Mouse (Mus musculus): ENCODE measurements at regions not wholly inside any gene's neighbourhood (a gene's known extent, or its start where the extent isn't known, plus 50 kb on each side); places are given as distances from the start of the nearest gene placed in this dataset.

DNA sequence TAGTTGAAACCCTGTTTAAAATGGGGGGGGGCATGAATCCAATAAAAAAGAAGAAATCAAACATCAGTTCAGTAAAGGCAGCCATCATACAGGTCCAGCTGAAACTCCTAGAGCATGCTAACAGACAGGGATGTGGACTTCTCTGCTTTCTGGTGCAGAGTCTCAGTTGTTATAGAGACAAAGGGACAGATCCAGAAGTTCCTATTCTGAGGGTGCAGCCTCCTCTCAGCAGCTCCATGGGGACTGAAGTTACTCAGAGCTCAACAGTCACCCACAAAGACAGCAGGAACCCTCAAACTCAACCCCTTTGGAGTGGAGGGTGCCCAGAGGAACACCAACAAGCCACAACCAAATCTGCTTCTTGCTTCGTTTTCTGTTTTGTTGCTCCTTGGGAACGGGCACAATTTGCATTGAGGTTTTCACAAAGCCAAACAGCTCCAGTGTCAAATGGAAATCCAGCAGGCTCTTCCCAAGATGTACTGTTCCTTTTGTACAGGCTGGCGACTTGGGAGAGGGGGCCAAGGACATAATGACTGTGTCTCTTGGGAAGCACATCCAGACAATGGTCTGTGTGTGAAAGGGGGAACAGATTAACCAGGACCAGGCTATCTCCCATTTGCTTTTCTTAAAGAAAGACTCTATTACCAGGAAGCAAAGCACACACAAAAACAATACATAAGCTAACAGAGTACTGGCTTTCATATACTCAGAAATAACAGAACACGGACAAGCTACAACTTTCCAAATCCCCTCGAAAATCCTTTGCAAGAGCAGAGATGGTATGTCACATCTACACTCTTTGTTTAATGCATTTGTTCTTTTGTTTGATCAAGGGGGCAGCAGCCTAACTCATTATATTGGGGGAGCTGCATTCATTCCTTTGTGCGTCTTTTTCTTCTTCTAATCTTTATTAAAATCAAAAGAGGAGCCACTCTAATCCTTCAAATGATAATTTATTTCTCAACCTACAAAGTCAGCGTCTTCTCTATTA, 332.6 kb upstream of the Zfp462 start:
- peak; percentile 59 for DNase-seq

DNA sequence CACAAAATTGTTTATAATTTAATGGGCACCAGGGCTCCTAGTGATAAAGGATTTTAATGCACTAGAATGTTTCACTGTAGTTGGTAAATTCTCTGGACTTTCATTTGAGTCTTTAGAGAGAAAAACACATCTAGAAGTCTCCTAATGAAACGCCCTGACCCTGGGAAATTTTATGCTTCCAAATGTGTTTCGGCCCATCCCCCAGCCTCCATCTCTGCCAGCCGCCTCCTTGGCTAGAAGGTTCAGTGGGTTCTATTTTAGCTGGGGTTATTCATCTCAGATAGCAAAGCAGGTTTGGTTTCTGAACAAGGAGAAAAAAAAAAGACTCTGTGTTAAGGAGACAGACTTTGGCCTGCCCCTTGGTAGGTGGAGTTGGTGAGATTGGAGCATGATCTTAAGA, 331.8 kb upstream of the Zfp462 start:
- DNase-seq = peak; percentile 49

DNA sequence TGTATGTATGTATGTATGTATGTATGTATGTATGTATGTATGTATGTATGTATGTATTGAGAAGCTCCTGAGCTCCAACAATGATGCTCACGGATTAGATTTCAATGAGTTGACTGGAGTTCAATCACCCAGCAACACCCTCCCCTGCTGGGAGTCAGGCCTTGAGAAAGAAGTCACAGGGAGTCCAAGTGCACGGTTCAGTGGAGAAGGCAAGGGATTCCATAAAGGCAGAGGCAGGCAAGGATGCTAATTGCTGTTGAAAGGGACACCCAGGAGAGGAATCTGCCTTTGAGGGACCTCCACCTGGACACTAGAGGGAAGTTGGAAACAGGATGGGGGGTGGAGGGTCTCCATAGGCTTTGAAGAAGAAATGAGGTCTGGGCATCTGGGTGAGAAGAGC, 331.2 kb upstream of the Zfp462 start:
- DNase-seq = peak; percentile 23

DNA sequence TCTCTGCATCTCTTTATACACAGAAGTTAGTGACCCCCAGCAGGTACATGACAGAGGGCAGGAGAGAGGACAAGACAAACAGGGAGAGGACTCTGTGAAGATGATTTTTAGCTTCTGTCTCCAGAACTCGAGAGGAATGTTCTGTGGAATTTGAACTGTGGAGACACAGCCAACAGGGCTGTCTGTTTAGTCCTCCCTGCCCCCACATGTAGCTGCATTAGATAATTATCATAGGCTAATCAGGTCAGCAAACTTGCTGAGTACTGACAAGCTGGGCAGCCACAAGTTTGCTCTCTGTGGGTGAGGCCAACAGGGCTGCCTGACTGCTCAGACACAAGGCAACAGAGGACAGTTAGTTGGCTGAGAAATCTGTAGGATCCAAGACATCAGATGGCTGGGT, 329.0 kb upstream of the Zfp462 start:
- no peak for DNase-seq

DNA sequence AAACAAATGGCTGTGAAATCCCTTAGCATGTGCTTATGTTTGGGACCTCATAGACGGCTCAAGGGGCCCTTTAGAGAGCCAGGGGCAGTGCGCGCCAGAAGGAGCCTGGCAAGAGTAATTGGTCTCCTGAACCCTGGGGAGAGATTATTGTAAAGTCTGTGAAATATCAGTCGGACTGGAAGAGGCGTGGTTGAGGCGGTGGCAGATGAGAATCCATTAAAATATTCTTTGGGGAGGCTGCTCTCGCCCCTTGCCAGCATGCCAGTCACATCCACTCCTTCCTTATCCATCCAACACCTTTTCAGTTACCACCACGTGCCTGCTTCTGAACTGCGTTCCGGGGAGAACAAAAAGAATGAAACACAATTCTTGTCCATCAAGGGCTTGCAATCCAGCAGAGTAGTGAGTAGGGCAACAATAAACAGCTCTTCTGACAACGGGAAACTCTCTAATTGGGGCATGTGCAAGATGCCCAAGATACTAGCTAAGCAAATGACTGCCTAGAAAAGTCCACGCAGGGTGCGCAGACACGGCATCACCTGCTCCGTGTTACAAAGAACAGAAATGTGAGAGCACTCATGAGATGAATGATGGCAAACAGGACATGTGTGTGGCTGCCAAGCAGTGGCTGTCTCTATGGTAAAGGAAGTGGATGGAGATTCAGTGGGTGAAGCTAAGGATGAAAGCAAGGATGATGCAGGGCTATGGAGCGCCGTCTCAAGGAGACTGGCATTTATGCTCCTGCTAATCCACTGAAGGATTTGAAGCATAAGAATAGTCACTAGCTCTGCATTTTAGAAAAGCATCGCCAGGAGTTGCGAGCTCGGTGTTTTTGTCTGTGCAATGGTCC, 320.6 kb upstream of the Zfp462 start:
- no peak for DNase-seq

DNA sequence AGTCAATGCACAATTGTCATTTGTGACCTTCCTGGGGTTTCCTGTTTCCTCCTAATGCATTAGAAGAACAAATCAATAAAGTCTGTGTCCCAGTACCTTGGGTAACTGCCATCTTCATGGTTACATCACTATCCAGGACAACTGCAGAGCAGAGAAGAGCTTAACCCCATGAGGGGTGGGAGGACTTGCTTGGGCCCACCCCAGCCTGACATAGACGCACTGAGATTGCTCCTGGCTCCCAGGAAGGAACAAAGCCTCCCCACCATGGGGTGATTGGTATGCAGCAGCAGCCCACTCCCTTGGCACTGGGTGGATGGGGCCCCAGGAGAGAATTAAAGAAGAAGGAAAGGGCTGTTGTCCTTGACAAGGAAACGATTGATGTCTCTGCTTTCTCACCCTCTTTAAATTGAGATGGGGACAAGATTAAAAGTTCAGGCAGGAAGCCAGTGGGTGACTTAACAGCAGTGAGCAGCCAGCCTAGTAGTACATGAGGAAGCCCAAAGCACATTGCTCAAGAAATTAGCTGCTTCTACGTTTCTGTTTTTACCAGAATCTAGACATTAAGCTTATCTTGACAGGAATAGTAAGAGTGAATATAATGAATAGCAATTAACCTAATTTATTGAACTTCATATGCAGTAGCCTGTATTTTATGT, 307.7 kb upstream of the Zfp462 start:
- DNase-seq = no peak

DNA sequence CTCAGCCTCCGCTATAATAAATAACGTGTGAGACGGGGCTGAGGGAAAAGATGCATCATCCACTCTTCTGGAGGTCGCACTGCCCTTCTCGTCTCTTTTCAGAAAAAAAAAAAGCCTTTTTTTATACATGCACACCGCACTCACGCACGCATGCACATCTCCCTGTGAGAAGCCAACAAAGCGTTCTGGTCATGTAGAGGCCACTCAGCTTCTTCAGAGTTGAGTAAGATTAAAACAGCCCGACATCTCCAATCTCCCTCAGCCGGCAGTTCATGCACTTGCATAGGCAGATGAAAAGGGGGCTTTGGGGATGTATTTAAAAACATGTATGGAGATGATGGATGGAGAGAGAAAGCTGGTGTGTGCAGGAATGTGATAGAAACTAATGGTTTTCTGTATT, 298.8 kb upstream of the Zfp462 start:
- DNase-seq = no peak

DNA sequence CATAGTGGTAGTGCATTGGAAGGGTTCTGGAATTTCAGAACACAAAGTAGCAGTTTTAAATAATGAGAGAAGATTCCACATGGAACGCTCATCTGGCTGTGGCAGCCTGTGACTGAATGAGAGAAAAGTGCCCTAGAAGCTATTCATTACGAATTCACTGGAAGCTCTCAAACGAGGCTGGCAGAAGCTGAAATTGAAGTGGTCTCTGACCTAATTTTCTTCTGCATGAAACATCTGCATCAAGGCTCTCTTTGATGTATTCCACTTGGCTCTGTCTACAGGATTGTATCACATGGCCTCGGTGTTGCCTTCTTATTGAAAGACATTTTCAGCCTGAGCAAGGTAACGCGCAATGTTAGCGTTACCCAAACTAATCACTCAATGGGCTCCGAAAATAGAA, 298.4 kb upstream of the Zfp462 start:
- DNase-seq = no peak

DNA sequence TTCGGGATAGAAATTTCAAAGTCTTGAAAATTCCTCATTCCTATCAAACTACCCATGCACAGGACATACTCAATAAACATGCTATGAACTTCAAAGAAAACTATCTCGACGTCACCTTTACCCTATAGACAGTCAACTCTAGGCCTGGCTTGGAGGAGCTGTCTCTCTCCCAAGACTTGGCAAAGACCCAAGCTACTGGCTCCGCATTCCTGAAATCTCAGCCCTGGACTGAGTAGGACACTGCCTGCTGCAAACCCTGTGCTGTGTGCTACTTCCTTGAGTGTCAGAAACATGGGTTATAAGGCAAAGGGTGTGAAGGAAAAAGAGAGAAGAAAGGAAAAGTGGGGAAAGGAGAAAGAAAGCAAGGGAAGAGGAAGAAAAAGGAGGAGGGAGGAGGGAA, 296.6 kb upstream of the Zfp462 start:
- no peak for DNase-seq

DNA sequence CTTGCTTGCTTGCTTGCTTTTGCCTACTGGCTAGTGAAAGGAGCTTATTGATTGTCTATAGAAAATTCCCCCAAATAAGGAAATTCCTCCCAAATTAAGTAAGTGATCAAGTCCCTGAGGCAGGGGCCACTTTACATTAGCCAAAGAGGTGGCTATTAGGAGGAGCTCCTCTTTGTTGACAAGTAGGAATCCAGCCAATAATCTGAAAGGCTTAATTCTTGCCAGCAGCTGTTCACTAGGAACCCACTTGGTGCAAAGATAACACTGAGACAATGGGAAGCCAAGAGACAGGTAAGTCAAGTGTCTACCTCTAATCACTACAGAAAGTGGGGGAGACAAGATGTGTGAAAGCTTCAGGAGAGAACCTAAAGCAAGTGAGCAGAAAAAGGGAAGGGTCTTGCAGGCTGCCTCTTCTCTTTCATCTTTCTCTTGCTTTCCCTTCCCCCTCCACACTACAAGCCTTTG, 293.2 kb upstream of the Zfp462 start:
- DNase-seq = no peak

DNA sequence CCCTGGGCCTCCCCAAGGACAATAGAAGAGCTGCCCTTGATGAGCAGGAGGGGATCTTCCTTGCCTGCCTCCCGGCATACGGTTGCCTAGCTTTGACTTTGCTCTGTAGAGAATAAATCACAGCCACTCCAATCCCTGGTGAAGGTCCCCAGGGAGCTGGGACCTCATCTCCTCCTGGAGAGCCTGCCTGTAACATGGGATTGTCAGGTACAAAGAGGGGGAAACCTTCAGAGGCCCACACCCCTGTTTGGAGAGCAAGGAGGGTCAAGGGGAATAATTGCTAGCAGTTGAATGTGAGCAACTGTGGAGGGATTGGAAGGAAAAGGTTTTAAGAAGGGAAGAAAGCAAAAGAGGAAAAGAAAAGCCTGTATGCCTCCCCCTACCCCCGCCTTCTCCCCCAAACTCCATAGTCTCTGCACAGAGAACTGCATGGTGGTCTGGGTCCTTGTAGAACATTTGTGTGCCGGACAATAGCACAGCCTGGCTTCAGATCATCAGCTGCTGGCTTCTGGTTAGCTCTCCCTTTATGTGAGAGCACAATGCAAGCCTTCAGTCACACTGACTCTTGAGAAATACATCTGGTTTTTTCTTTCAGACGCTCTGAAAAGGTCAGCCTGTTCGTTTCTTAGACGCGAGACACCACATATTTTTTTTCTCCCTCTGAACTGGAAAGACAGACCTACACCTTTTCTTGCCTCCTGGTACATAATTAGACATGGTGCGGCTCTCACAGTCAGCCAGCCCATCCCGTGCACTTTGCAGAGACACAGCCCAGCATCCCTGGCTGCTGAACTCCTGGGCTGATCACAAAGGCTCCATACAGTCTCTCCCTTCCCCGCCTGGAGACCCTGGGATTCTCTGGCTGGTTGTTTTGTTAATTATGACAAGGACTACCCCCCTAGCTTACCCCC, 292.5 kb upstream of the Zfp462 start:
- DNase-seq = peak; percentile 81

DNA sequence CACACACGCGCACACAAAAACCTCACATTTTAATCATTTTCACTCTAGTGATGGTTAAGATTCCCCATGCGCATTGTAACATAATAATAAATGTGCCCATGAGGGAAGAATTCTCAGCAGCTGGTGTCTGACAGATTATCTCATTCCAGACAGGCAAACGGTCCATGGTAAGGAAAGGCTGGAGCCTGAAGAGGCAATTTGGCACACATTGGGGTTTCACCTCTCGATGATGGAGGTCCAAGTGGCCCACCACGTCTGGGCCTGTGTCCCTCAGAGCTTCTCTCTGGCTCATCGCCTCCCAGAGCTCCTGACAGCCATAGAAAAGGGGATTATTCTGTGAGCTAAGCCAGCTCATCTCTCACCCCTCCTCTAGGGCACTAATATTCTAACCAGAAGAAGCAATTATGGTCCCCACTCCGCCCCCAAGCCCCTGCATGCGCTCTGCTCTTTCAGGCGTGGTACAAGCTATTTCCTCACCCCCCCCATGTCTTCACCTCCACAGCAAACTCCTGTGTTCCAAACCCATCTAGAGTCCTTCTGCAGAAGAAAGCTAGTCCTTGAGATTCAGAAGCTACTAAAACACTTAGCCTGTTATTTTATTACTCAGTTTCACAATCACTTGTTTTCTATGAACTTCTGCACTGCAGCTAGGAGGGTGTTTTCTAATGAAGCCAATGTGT, 291.6 kb upstream of the Zfp462 start:
- DNase-seq = peak; percentile 42
